Mouse (Mus musculus) regulatory T cell (primary cell): ENCODE results near the gene Bcr.

Source experiments
- in situ Hi-C: fragments of 300-600 bp; cut with MboI, MseI; formaldehyde crosslinking; loops from one replicate; pipeline ENCODE4 v1.15.1; 2025; ENCODE audit warnings: high pct_unique_total_duplicates

The Bcr gene

GRCm38 (mm10) chr10:75178911-75179310 is 118.5 kb downstream of the Bcr start:
- in situ Hi-C loops: no loop called here

DNA sequence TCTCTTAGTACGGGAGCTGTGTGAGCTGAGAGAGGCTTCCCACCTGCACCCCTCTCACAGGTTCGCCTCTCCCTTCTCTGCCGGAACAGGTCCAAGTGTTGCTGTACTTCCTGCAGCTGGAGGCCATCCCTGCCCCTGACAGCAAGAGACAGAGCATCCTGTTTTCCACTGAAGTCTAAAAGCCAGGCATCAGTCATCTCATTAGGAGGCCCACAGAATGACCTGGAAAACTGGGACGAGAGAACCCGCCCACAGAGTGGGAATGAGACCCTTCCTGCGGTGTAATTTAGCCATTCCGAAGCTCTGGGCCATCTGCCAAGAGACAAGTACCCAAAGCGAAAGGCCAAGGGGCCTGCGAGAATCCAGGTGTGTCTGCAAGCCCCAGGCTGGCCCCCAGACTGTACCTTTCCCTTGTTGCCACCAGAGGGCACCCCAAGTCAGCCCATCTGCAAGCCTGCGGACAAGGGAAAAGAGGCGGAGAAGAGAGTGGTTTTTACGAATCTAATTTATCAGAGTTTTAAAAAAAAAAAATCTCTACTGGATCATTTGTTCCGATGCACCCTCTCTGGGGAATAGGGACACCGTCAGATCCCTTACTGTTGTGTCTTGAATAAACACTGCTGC is 121.9 kb downstream of the Bcr start:
- in situ Hi-C loops: no loop called here

DNA sequence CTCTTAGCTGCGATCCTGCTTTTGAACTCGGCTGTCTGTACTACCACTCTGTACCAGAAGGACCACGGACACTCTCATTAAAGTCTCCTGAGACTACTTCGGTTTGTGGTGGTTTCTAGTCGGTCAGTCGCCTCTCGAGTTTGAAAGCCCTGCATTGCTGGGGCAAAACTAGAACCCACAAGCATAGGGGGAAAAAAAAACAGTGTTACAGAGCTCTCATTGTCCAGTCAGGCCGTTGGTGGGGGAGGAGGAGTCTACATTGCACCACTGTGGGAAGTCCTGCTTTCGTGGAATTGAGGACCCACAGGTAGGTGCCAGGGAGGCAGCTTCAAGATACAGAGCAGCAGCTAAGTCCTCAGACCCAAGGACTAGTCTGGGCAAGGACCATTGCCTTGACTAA is 124.4 kb downstream of the Bcr start:
- in situ Hi-C loops: loop anchor here (5.0 kb wide), 2 partner anchors 252 to 297 kb away; no protein-coding TSS in a partner anchor

GRCm38 (mm10) chr10:75186551-75186950 is 126.2 kb downstream of the Bcr start:
- in situ Hi-C loops: loop anchor here (5.0 kb wide), 2 partner anchors 251 to 296 kb away; no protein-coding TSS in a partner anchor

GRCm38 (mm10) chr10:75187366-75188056 is 127.1 kb downstream of the Bcr start:
- in situ Hi-C loops: loop anchor here (5.0 kb wide), 2 partner anchors 250 to 295 kb away; no protein-coding TSS in a partner anchor

GRCm38 (mm10) chr10:75191647-75192046 is 131.3 kb downstream of the Bcr start:
- in situ Hi-C loops: loop anchor here (5.0 kb wide), 1 partner anchor 56 kb away; no protein-coding TSS in a partner anchor

DNA sequence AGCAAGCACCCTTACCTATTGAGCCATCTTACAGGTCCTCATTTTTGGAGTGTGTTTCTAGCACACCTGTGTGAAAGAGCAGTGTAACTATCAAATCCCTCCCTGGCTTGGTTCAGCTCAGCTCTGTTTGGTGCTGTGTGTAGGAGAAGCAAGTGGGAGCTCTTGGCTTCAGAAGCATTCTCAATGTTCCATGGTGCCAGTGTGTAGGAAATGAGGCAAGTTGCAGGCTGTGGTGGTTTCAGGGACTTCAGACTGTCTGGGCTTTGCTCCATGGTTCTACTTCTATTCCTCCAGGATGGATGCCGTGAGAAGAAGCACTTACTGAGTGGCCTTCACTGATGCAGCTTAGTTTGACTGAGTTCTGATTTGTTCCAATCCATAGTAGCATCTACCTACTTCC is 137.4 kb downstream of the Bcr start:
- in situ Hi-C loops: no loop called here

GRCm38 (mm10) chr10:75200733-75201132 is 140.3 kb downstream of the Bcr start:
- in situ Hi-C loops: no loop called here

DNA sequence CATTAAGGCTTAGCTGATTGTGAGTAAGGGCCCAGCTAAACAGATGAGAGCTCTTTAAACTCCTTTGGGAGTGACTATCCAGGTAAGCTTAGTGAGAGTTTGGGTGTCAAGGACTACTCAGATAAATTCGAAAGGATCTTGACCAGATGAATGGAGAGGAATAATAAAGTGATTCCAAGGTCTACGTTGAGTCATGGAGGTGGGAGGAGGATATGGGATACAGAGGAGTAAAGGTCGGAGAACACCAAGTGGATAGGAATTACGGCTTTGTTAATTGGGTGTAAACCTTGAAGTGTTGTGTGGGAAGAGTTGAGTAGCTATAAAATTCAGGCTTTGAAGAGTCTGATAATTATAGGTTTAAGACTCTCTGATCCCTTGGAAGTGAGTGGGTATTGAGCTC is 145.8 kb downstream of the Bcr start:
- in situ Hi-C loops: no loop called here

DNA sequence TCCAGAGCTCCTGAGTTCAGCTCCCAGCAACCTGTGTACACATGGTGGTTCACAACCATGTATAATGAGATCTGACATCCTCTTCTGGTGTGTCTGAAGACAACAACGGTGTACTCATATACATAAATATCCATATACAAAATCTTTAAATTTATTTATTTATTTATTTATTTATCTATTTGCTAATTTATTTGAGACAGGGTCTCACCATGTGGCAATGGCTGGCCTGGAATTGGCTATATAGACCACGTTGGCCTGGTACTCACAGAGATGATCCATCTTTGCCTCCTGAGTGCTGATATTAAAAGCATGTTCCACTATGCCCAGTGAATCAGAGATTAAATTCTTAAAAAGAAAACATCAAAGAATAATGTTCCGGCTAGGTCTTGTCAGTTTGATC is 150.4 kb downstream of the Bcr start:
- in situ Hi-C loops: no loop called here

GRCm38 (mm10) chr10:75211807-75212645 is 151.6 kb downstream of the Bcr start, which contains the start of gene Specc1l:
Gene Specc1l, plus strand, starts transcription at chr10:75212073.
- in situ Hi-C loops: no loop called here

- in situ Hi-C loops: no loop called here
These were observed 152.6 kb downstream of the Bcr start for GRCm38 (mm10) chr10:75212981-75213380.

DNA sequence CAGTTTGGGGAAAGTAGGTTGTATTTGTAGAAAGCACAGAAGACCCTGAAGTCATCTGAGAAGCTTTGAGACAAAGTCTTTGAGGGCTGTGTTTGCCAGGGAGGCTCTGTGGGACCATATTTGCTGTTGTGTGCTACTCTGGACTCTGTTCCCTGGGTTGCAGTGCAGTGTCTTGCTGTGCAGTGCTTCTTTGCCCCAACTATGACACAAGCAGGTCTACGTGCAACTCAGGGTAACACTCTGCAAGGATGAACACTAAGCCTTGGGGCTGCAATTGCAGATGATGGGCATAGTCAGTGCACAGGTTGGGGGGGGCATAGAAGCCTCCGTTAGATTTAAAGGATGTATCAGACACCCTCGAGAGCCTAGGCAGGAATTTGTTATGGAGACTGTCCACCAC is 160.3 kb downstream of the Bcr start:
- in situ Hi-C loops: no loop called here

GRCm38 (mm10) chr10:75221936-75222610 is 161.7 kb downstream of the Bcr start:
- in situ Hi-C loops: no loop called here

- in situ Hi-C loops: no loop called here
These were observed 162.2 kb downstream of the Bcr start for GRCm38 (mm10) chr10:75222611-75222998.

GRCm38 (mm10) chr10:75224154-75224553 is 163.8 kb downstream of the Bcr start:
- in situ Hi-C loops: no loop called here

- in situ Hi-C loops: no loop called here
These were observed 164.2 kb downstream of the Bcr start for GRCm38 (mm10) chr10:75224630-75225029.

DNA sequence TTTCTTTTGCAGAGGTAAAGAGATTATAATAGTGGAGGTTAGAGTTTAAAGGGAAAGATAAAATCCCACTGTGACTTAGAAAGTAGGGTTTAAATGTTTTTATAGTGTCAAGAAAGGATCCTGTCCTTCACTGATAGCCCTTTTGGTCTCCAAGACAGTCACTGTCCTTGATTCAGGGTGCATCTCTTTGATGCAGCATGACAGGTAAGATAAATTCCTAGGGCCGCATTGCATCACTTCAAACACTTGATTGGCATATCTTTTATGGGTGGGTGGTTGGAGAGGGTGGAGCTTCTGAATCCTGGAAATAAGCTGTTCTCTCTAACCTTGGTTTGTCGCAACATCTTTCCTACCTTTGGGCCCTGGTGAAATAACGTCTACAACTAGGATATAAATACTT is 167.0 kb downstream of the Bcr start:
- in situ Hi-C loops: no loop called here

DNA sequence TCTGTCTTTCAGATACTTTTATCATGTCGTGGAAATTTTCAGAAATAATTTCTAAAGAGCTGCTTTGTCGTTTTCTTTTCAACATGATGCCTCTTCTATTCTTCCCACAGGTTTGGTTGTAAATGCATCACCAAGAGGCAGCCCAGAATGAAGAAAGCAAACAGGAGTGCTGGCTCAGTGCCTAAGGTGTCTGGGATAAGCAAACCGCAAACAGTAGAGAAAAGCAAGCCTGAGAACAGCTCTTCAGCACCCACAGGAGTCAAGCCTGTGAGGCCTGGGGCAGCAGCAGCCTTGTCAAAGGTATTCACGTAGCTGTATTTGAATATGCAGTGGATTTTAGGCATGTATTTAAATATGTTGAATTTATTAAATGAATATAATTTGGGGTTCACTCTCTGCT is 170.2 kb downstream of the Bcr start:
- in situ Hi-C loops: no loop called here

- in situ Hi-C loops: no loop called here
These were observed 171.5 kb downstream of the Bcr start for GRCm38 (mm10) chr10:75231876-75232275.

DNA sequence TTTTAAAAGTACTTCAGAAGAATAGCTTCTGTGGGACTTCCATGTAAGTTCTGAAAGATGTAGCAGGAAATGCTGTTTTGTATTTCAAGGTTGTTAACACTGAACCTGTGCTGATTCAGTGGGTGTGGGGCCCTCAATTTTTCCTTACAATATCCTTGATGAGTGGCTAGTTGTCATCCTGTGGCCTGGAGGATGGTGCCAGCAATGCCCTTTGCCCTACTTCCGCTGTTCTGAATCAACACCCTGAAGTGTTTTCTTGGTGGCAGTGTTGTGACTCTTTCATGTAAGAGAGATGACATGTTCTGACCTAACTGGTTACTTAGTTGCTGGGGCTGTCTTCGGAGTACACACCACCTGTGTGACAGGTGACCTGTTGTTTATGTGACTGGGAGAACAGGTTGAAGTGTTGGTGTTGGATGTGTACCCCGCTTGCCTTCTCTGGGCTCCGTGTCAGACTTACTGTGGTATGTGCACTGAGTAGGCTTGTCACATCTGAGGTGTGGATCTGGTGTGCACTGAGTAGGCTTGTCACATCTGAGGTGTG is 172.3 kb downstream of the Bcr start:
- in situ Hi-C loops: no loop called here
